ENCODE assay signal across 7 mouse cellular contexts in genomic region chr1:62704889-62705516, GRCm38 (mm10). TPM values are rescaled to one million over a fixed set of nuclear protein-coding genes. Genes with fewer than 3 reads are reported as not detected.
A peak's percentile ranks its signal among the peaks of the same experiment; 100 is the strongest.
DNase-seq lines count a peak whose midpoint lies in the region; ATAC-seq and TF ChIP-seq lines count a peak whose summit lies in the region.

No protein-coding gene starts in this region.

- H3K4me3 ChIP-seq in heart, postnatal 0 days (ENCODE audit: low read depth, low read length), result peak overlapping the region; percentile 60
- peak overlapping the region; percentile 75 for H3K4me3 ChIP-seq in lung, embryonic 16.5 days (ENCODE audit: low read length)

- WGBS in heart, postnatal 0 days, result 36% methylated on average over 16 of the region's 16 CpGs
- WGBS in lung, embryonic 16.5 days, result 10% methylated on average over 15 of the region's 16 CpGs

- peaks cover 31% of the 10 kb centered on the region for H3K27me3 ChIP-seq in heart, postnatal 0 days (ENCODE audit: control insufficient read depth, insufficient read depth, low read length)
- no peaks in the 10 kb centered on the region; the same call in 1 of the 2 replicates for H3K27me3 ChIP-seq in lung, embryonic 16.5 days (ENCODE audit: control insufficient read depth, insufficient read depth, low read depth, low read length)

- no peaks in the 10 kb centered on the region for H3K36me3 ChIP-seq in heart, postnatal 0 days (replicated peaks; ENCODE audit: control insufficient read depth, insufficient read depth, low read length)
- H3K36me3 ChIP-seq in lung, embryonic 16.5 days (ENCODE audit: control insufficient read depth, insufficient read depth, low read length), result no peaks in the 10 kb centered on the region

- H3K4me1 ChIP-seq in heart, postnatal 0 days (ENCODE audit: control insufficient read depth, insufficient read depth), result peaks cover 19% of the 10 kb centered on the region; the same call in 1 of the 2 replicates
- peaks cover 39% of the 10 kb centered on the region for H3K4me1 ChIP-seq in lung, embryonic 16.5 days (replicated peaks; ENCODE audit: control insufficient read depth, insufficient read depth, low read length)

- H3K4me2 ChIP-seq in heart, postnatal 0 days (ENCODE audit: low read depth, low read length), result peak overlapping the region; percentile 90
- peak overlapping the region; percentile 87 for H3K4me2 ChIP-seq in lung, embryonic 16.5 days (ENCODE audit: low read depth, low read length)

- H3K9me3 ChIP-seq in heart, postnatal 0 days (replicated peaks; ENCODE audit: control insufficient read depth, low read length), result no peaks in the 10 kb centered on the region
- H3K9me3 ChIP-seq in lung, embryonic 16.5 days (ENCODE audit: control insufficient read depth, low read length), result no peaks in the 10 kb centered on the region

- H3K9ac ChIP-seq in heart, postnatal 0 days (replicated peaks; ENCODE audit: low read depth, low read length), result peak overlapping the region; percentile 60
- H3K9ac ChIP-seq in lung, embryonic 16.5 days (ENCODE audit: low read length), result peak overlapping the region; percentile 83

- DNase-seq in 3134 (ENCODE audit: extremely low read depth, insufficient read length, low spot score) (peak; percentile 60), 3T3-L1 (ENCODE audit: low read depth, low spot score) (peak; percentile 54)
- DNase-seq in heart, postnatal 0 days (ENCODE audit: low spot score), result no peak
- DNase-seq in thymus, postnatal 0 days (ENCODE audit: low spot score), result no peak
- DNase-seq in left cerebral cortex, adult 18-20 months (ENCODE audit: low spot score in 2 of 2), result no peak

- no peak for TF ChIP-seq CTCF in heart, postnatal 0 days (IDR thresholded peaks at IDR 0.05; ENCODE audit: low read depth)

- ATAC-seq in heart, postnatal 0 days (ENCODE audit: insufficient read depth, low read depth), result no peak
- ATAC-seq in lung, embryonic 16.5 days (ENCODE audit: low read depth), result peak; percentile 11
- ATAC-seq in frontal cortex, adult (ENCODE audit: low TSS enrichment), result no peak

- peak overlapping the region; percentile 27; the same call in 1 of the 2 replicates for H3K27ac ChIP-seq in heart, postnatal 0 days (ENCODE audit: low read depth)
- H3K27ac ChIP-seq in lung, embryonic 16.5 days (ENCODE audit: low read length), result peak overlapping the region; percentile 82

- no peak for TF ChIP-seq EP300 in heart, postnatal 0 days (IDR thresholded peaks at IDR 0.05; ENCODE audit: low read depth)

RNA-seq across cellular contexts. Expression of gene Nrp2, which starts 1.9 kb away (rescaled TPM):
- total RNA-seq in heart, postnatal 0 days (2014; rRNA removed; ENCODE audit: low replicate concordance), result 12.8 and 20.2 TPM in 2 replicates
- polyA plus RNA-seq in heart, postnatal 0 days (2015; fragmentation: Nextera tagmentation; extraction: Ambion mirVana), result 5.2 and 5.4 TPM in 2 replicates
- polyA plus RNA-seq in lung, embryonic 16.5 days (2015; fragmentation: Nextera tagmentation; extraction: Ambion mirVana), result 11.6 and 13.3 TPM in 2 replicates
- polyA plus RNA-seq in thymus, postnatal 0 days (2015; fragmentation: Nextera tagmentation; extraction: Ambion mirVana), result 1.6 and 1.7 TPM in 2 replicates
- 10 to 100 TPM; 29.4 to 31.2 TPM for total RNA-seq in left cerebral cortex, adult 18-20 months (2021)

Comparison
In these comparisons a context has a peak if more than half of its experiments do, and no peak if none do; other contexts are left out.
1. DNase-seq: peak in 3134 (single experiment) and 3T3-L1 (single experiment); none in heart, postnatal 0 days (single experiment), thymus, postnatal 0 days (single experiment) and left cerebral cortex, adult 18-20 months (0 of 2).